Mouse (Mus musculus) cerebellum, adult 2 months (tissue): ENCODE results near the gene Slc10a6.

ENCODE experiments used
- CTCF ChIP-seq: fragments of 200-500 bp; IDR thresholded peaks from 2 replicates; pipeline ENCODE4 v1.5.1; 2011; ENCODE audit warnings: low read depth, mild to moderate bottlenecking, control low read depth, low read length, moderate library complexity, borderline replicate concordance; ENCODE audit not compliant: insufficient read depth
- POLR2A ChIP-seq: fragments of 200-500 bp; IDR thresholded peaks from 2 replicates; pipeline ENCODE4 v1.6.1; 2011; ENCODE audit warnings: low read length, control low read depth, borderline replicate concordance; ENCODE audit not compliant: insufficient read depth

DNA sequence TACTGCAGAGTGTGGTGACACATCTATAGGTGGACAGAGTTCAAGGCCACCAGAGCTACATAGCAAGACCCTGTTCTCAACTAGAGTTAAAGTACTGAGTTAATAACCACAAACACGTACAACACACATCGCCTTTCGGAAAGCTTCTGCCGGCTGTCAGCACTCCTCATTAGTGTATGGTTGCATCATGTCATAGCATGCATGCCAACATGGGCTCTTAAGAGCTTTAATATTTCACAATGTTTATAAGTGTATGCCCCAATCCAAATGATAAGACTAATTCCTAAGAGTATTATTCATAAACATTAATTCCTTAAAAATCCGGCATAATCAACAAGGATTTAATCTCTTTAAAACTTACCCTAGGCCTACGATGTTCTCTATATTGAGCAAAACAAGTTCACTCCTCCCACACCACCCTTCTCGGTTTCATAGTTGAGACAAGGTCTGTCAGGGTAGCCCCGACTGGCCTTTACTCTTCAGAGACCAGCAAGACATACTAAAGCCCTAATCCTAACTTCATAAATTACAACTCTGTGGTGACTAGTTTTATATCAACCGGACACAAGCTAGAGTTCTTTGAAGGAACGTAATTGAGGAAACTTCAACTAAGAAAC is 18.2 kb downstream of the Slc10a6 start:
- TF ChIP-seq CTCF (no peak), POLR2A (no peak)
